Mouse (Mus musculus): Measurements from ENCODE around the gene Olfr1100.

- TF ChIP-seq CTCF (IDR thresholded peaks at IDR 0.05; ENCODE audit: extremely low read depth, insufficient read depth, low read length) (no peak), POLR2A (IDR thresholded peaks at IDR 0.05; ENCODE audit: extremely low read depth, insufficient read depth, low read length) (no peak)
Measured at GRCm38 (mm10) chr2:86991121-86991520, 11.4 kb upstream of the Olfr1100 start, which contains the start of gene Olfr1101.
